Mouse (Mus musculus) urinary bladder, postnatal 4 days (tissue): ENCODE results near the gene Ehhadh.
"Not testable (repeated sequence)": the region's sequence is repeated elsewhere in the genome, so short reads cannot be mapped to it uniquely, and the experiment has no call there.

Experiments
- DNase-seq, 2 experiments: peaks; one replicate each; pipeline ENCODE4 v3.0.0; 2021 to 2022; ENCODE audit warnings: low spot score in 2 of 2

The Ehhadh gene

GRCm38 (mm10) chr16:21793875-21794696 lies 6.5 kb upstream of the Ehhadh start, which contains the start of gene Map3k13:
Gene Map3k13 (plus strand): TSS chr16:21794346.
- peak; percentile 90 to 95 for DNase-seq

GRCm38 (mm10) chr16:21793080-21793810 lies 5.6 kb upstream of the Ehhadh start:
- DNase-seq = not testable (repeated sequence)

GRCm38 (mm10) chr16:21791779-21792178 lies 4.2 kb upstream of the Ehhadh start:
- DNase-seq = no peak

- DNase-seq = no peak
Observed at GRCm38 (mm10) chr16:21790469-21790868, 2.9 kb upstream of the Ehhadh start.

GRCm38 (mm10) chr16:21789180-21789579 lies 1.6 kb upstream of the Ehhadh start:
- DNase-seq = no peak

GRCm38 (mm10) chr16:21788581-21788980 lies 974 bp upstream of the Ehhadh start:
- no peak for DNase-seq

- DNase-seq = no peak
Observed at GRCm38 (mm10) chr16:21786317-21786716, 1.3 kb downstream of the Ehhadh start.

GRCm38 (mm10) chr16:21785000-21785399 lies 2.6 kb downstream of the Ehhadh start:
- no peak for DNase-seq

- DNase-seq = no peak
Observed at GRCm38 (mm10) chr16:21782807-21783206, 4.8 kb downstream of the Ehhadh start.

GRCm38 (mm10) chr16:21781895-21782294 lies 5.7 kb downstream of the Ehhadh start:
- no peak for DNase-seq

- no peak for DNase-seq
Observed at GRCm38 (mm10) chr16:21781277-21781676, 6.3 kb downstream of the Ehhadh start.

GRCm38 (mm10) chr16:21779149-21779548 lies 8.5 kb downstream of the Ehhadh start:
- no peak for DNase-seq

GRCm38 (mm10) chr16:21778293-21778866 lies 9.2 kb downstream of the Ehhadh start:
- no peak for DNase-seq

- DNase-seq = no peak
Observed at GRCm38 (mm10) chr16:21774725-21775124, 12.9 kb downstream of the Ehhadh start.

- DNase-seq = no peak
Observed at GRCm38 (mm10) chr16:21769667-21770066, 17.9 kb downstream of the Ehhadh start.

- DNase-seq = no peak
Observed at GRCm38 (mm10) chr16:21768255-21768654, 19.4 kb downstream of the Ehhadh start.

- no peak for DNase-seq
Observed at GRCm38 (mm10) chr16:21758447-21758846, 29.2 kb downstream of the Ehhadh start.

GRCm38 (mm10) chr16:21743401-21743800 lies 44.2 kb downstream of the Ehhadh start:
- DNase-seq = no peak

GRCm38 (mm10) chr16:21742898-21743297 lies 44.7 kb downstream of the Ehhadh start:
- no peak for DNase-seq

- no peak for DNase-seq
Observed at GRCm38 (mm10) chr16:21742191-21742870, 45.3 kb downstream of the Ehhadh start.

- DNase-seq = no peak
Observed at GRCm38 (mm10) chr16:21741542-21741941, 46.1 kb downstream of the Ehhadh start.

GRCm38 (mm10) chr16:21735638-21736037 lies 52.0 kb downstream of the Ehhadh start:
- no peak for DNase-seq
